Mouse (Mus musculus) intestine, embryonic 14.5 days (tissue): ENCODE results near the gene Myh7b. TPM values are rescaled to one million over a fixed set of nuclear protein-coding genes. Genes with fewer than 3 reads are reported as not detected.

Experiments used
- ATAC-seq: fragments of 200-750 bp; cut with Nextera tagmentation; replicated peaks from 2 replicates; pipeline ENCODE4 v1.8.0; 2017; ENCODE audit warnings: low read depth, moderate number of reproducible peaks, moderate TSS enrichment, moderate library complexity; ENCODE audit not compliant: low FRiP score, low TSS enrichment
- DNase-seq: peaks from one replicate; pipeline ENCODE4 v3.0.0-alpha.2; 2018; ENCODE audit warnings: low spot score
- H3K27ac ChIP-seq: fragments of 300-500 bp; sonication (generic); 2 replicates; pipeline ENCODE4 v1.5.1; 2014; ENCODE audit warnings: low read depth, mild to moderate bottlenecking, control low read depth
- H3K27me3 ChIP-seq: fragments of 300-500 bp; sonication (generic); replicated peaks from 2 replicates; pipeline ENCODE4 v1.6.1; 2014; ENCODE audit warnings: low read length, control low read depth; ENCODE audit not compliant: control insufficient read depth, insufficient read depth
- H3K36me3 ChIP-seq: fragments of 300-500 bp; sonication (generic); 2 replicates; pipeline ENCODE4 v1.6.1; 2014; ENCODE audit warnings: low read length, control low read depth; ENCODE audit not compliant: control insufficient read depth, insufficient read depth
- H3K4me1 ChIP-seq: fragments of 300-500 bp; sonication (generic); replicated peaks from 2 replicates; pipeline ENCODE4 v1.6.1; 2014; ENCODE audit warnings: low read length, control low read depth, mixed read lengths; ENCODE audit not compliant: control insufficient read depth, insufficient read depth
- H3K4me2 ChIP-seq: fragments of 300-500 bp; sonication (generic); 2 replicates; pipeline ENCODE4 v1.6.1; 2014; ENCODE audit warnings: low read length
- H3K4me3 ChIP-seq: fragments of 300-500 bp; sonication (generic); 2 replicates; pipeline ENCODE4 v1.5.1; 2014; ENCODE audit warnings: low read depth, low read length, control low read depth, mixed read lengths
- H3K9ac ChIP-seq: fragments of 300-500 bp; sonication (generic); 2 replicates; pipeline ENCODE4 v1.6.1; 2014; ENCODE audit warnings: mild to moderate bottlenecking, low read length
- H3K9me3 ChIP-seq: fragments of 300-500 bp; sonication (generic); 2 replicates; pipeline ENCODE4 v1.6.1; 2016; ENCODE audit warnings: low read length, control low read depth; ENCODE audit not compliant: control insufficient read depth
- WGBS: fragments of 180-500 bp; shearing (Covaris S2); extraction: QIAGEN DNeasy Blood & Tissue Kit; methylation state at CpG from one replicate; pipeline ENCODE4 v1.1.7; 2014; 5-methylcytosine and 5-hydroxymethylcytosine counted together
- microRNA counts: library from miRNA; unstranded; fragments of <30 nt; microRNA quantifications from one replicate; lab custom pipeline; 2016
- microRNA-seq: library from miRNA; unstranded; fragments of <30 nt; microRNA quantifications from one replicate; pipeline ENCODE4, GENCODE M21; 2016
- polyA plus RNA-seq: library from polyadenylated mRNA; unstranded; fragments of >200 nt; fragmentation: Nextera tagmentation; extraction: Ambion mirVana; gene quantifications from 2 replicates; pipeline ENCODE4 v1.2.1, GENCODE M21; 2014

Gene Myh7b
- polyA plus RNA-seq, 1 experiment from 2014 or later = 0.20 TPM

- Histone ChIP-seq H3K4me1 (no peaks in the 10 kb centered on the region), H3K4me3 (no peak overlapping the region), H3K36me3 (peaks cover 4% of the 10 kb centered on the region; the same call in 1 of the 2 replicates), H3K27me3 (no peaks in the 10 kb centered on the region), H3K4me2 (no peak overlapping the region), H3K27ac (no peak overlapping the region), H3K9ac (no peak overlapping the region), H3K9me3 (no peaks in the 10 kb centered on the region)
- DNase-seq = no peak
- WGBS = 93% methylated on average over 4 of the region's 4 CpGs
- no peak for ATAC-seq
These were observed 68.6 kb downstream of the Myh7b start for GRCm38 (mm10) chr2:155679586-155680110.

- ATAC-seq (no peak), DNase-seq (no peak)
- H3K4me3 ChIP-seq = no peak overlapping the region
- 72% methylated on average over 5 of the region's 5 CpGs for WGBS
- no peaks in the 10 kb centered on the region for H3K9me3 ChIP-seq
- H3K4me1 ChIP-seq = no peaks in the 10 kb centered on the region
- H3K27me3 ChIP-seq = no peaks in the 10 kb centered on the region
- H3K4me2 ChIP-seq = no peak overlapping the region
- no peak overlapping the region for H3K9ac ChIP-seq
- peaks cover 4% of the 10 kb centered on the region; the same call in 1 of the 2 replicates for H3K36me3 ChIP-seq
- no peak overlapping the region for H3K27ac ChIP-seq
These were observed 69.6 kb downstream of the Myh7b start for GRCm38 (mm10) chr2:155680591-155680990.

DNA sequence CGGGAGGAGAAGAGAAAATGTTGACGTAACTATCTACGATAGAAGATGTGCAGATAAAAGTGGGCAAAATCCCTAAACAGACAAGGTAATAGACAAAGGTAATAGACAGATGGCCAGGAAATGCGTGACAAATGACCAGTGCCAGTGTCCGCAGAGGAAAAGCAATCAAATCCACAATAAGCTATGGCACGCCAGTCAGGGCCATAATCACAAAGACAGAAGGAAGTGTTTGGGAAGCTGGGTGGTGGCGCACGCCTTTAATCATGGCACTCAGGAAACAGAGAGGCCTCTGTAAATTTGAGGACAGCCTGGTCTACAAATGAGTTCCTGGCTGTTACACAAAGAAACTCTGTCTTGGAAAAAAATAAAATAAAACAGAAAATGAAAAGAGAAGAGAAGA is 70.2 kb downstream of the Myh7b start:
- Histone ChIP-seq H3K9me3 (no peaks in the 10 kb centered on the region), H3K9ac (no peak overlapping the region), H3K36me3 (peaks cover 6% of the 10 kb centered on the region; the same call in 1 of the 2 replicates), H3K4me3 (no peak overlapping the region), H3K27me3 (no peaks in the 10 kb centered on the region), H3K4me1 (no peaks in the 10 kb centered on the region), H3K27ac (no peak overlapping the region), H3K4me2 (no peak overlapping the region)
- WGBS = 73% methylated on average over 8 of the region's 8 CpGs
- ATAC-seq = no peak
- no peak for DNase-seq

GRCm38 (mm10) chr2:155681874-155682273 is 70.9 kb downstream of the Myh7b start:
- Histone ChIP-seq H3K4me1 (no peaks in the 10 kb centered on the region), H3K4me2 (no peak overlapping the region), H3K36me3 (peaks cover 6% of the 10 kb centered on the region; the same call in 1 of the 2 replicates), H3K9me3 (no peaks in the 10 kb centered on the region), H3K27ac (no peak overlapping the region), H3K4me3 (no peak overlapping the region), H3K9ac (no peak overlapping the region), H3K27me3 (no peaks in the 10 kb centered on the region)
- no peak for ATAC-seq
- 93% methylated on average over 2 of the region's 2 CpGs for WGBS
- no peak for DNase-seq

GRCm38 (mm10) chr2:155683137-155683536 is 72.1 kb downstream of the Myh7b start:
- Histone ChIP-seq H3K9me3 (no peaks in the 10 kb centered on the region), H3K4me1 (no peaks in the 10 kb centered on the region), H3K27me3 (no peaks in the 10 kb centered on the region), H3K27ac (no peak overlapping the region), H3K36me3 (peaks cover 6% of the 10 kb centered on the region), H3K9ac (no peak overlapping the region), H3K4me3 (no peak overlapping the region), H3K4me2 (no peak overlapping the region)
- no peak for ATAC-seq
- 60% methylated on average over 3 of the region's 3 CpGs for WGBS
- no peak for DNase-seq

GRCm38 (mm10) chr2:155683821-155684220 is 72.8 kb downstream of the Myh7b start:
- WGBS = 92% methylated on average over 5 of the region's 5 CpGs
- H3K9me3 ChIP-seq = no peaks in the 10 kb centered on the region
- H3K36me3 ChIP-seq = peaks cover 8% of the 10 kb centered on the region
- H3K4me1 ChIP-seq = no peaks in the 10 kb centered on the region
- DNase-seq (no peak), ATAC-seq (no peak)
- no peaks in the 10 kb centered on the region for H3K27me3 ChIP-seq
- no peak overlapping the region for H3K4me2 ChIP-seq
- no peak overlapping the region for H3K27ac ChIP-seq
- H3K4me3 ChIP-seq = no peak overlapping the region
- H3K9ac ChIP-seq = no peak overlapping the region

MicroRNA genes within 50 kb of the gene (microRNA counts, 519-probe panel; counts per million panel counts)
- microRNA mmu-miR-499 (lab: Ali Mortazavi, UCI) = not detected

Small RNAs within 50 kb of the gene (microRNA-seq; reads per million reads assigned to microRNA genes)
- 4.1 reads per million, percentile 32 among the genes with 10 or more reads in this experiment for gene Mir499

Other genes starting within 250 kb of the Myh7b start
- 16.9 and 17.6 TPM in 2 replicates for gene Trp53inp2, start 230.2 kb upstream of the Myh7b start, polyA plus RNA-seq
- gene Ncoa6, start 137.3 kb upstream of the Myh7b start, polyA plus RNA-seq = 27.9 and 28.3 TPM in 2 replicates
- gene Acss2, start 93.3 kb upstream of the Myh7b start, polyA plus RNA-seq = 15.5 and 16.8 TPM in 2 replicates
- 3.6 and 4.0 TPM in 2 replicates for gene Ggt7, start 93.0 kb upstream of the Myh7b start, polyA plus RNA-seq
- 46.1 and 49.6 TPM in 2 replicates for gene Gss, start 18.4 kb upstream of the Myh7b start, polyA plus RNA-seq
- 127 and 129 TPM in 2 replicates for gene Trpc4ap, start 81.2 kb downstream of the Myh7b start, polyA plus RNA-seq
- gene Edem2, start 118.3 kb downstream of the Myh7b start, polyA plus RNA-seq = 39.2 and 47.1 TPM in 2 replicates
- not detected in 2 replicates for gene Gm17581, start 124.7 kb downstream of the Myh7b start, polyA plus RNA-seq
- 22.8 and 23.0 TPM in 2 replicates for gene Procr, start 139.9 kb downstream of the Myh7b start, polyA plus RNA-seq
- 0.28 and 0.55 TPM in 2 replicates for gene Mmp24, start 164.1 kb downstream of the Myh7b start, polyA plus RNA-seq
- gene BC029722, start 208.2 kb downstream of the Myh7b start, polyA plus RNA-seq = 12.8 and 13.2 TPM in 2 replicates
- 251 and 255 TPM in 2 replicates for gene Eif6, start 215.7 kb downstream of the Myh7b start, polyA plus RNA-seq
- gene Fam83c, start 223.6 kb downstream of the Myh7b start, polyA plus RNA-seq = 0.12 and 0.23 TPM in 2 replicates